Mouse (Mus musculus): ENCODE data around the gene Zfp184. TPM values are rescaled to one million over a fixed set of nuclear protein-coding genes. Genes with fewer than 3 reads are reported as not detected.
A peak's percentile ranks its signal among the peaks of the same experiment; 100 is the strongest.

The Zfp184 gene
- total RNA-seq, 1 experiment from 2014 or later, result 2.1 TPM

DNA sequence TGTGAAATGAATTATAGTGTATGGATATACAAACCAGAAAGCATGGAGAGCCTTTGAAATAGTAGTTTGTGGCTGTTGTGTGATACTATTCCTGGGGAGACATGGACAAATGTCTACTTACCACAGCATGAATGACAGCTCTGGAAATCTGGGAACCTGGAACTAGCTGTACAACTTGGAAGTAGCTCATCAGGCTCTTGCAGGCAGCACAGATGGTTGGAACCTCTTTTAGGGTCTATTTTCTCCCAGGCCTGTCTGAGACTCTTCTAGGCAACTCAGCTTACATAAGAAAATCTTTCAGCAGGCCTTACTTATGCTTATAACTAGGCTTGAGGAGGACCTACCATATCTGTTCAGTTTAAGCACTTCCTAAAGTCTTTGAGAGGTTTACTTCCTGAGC, 21.5 kb upstream of the Zfp184 start:
- DNase-seq, result no peak

DNA sequence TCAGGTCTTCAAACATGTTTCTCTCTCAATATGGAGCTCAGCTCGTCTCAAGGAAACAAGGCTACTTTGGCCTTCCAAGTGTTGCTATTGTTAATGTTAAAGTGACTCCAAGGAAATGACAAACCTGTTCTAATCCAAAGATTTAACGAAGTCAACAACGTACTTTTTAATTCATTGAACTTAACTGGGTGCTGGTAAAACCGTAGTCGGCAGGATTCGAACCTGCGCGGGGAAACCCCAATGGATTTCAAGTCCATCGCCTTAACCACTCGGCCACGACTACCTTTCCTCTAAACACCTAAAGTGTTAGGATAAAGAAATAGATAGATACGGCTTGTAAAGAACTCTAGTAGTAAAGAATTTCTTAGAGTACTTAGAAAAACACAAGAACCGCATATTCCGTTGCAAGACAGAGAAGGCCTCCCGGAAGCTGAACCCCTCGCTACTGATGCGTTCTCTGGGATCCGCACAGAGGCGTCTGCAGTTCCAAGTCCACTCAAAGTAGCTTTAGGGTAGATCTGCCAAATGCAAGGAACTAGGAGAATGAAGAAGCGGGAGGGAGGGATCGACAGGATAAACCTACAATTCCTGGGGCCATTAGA, 20.1 kb upstream of the Zfp184 start:
- no peak for DNase-seq

DNA sequence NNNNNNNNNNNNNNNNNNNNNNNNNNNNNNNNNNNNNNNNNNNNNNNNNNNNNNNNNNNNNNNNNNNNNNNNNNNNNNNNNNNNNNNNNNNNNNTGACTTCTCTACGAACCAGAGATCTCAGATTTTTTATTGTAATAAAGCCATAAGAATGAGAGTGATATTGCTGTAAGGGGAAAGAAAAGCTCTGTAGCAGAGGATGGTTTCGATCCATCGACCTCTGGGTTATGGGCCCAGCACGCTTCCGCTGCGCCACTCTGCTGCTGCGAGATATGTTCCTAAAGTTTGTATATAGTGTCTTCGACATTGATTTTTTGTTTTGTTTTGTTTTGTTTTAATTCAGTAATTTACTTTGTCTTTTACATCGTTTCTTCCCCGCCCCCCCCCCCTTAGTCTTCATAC, 13.9 kb upstream of the Zfp184 start:
- DNase-seq, result no peak

DNA sequence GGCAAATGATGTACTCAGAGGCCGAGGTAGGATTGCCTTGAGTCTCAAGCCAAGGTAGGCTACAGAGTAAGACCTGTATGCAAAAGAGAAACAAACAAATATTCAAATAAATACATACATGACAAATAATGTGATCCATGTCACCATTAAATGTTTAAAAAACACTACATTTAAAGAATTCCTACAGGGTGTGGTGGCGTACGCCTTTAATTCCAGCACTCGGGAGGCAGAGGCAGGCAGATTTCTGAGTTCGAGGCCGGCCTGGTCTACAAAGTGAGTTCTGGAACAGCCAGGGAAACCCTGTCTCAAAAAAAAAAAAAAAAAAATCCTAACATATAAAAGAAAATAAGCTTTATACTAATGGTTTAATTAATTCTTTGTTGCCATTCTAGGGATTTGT, 13.2 kb upstream of the Zfp184 start:
- no peak for DNase-seq

DNA sequence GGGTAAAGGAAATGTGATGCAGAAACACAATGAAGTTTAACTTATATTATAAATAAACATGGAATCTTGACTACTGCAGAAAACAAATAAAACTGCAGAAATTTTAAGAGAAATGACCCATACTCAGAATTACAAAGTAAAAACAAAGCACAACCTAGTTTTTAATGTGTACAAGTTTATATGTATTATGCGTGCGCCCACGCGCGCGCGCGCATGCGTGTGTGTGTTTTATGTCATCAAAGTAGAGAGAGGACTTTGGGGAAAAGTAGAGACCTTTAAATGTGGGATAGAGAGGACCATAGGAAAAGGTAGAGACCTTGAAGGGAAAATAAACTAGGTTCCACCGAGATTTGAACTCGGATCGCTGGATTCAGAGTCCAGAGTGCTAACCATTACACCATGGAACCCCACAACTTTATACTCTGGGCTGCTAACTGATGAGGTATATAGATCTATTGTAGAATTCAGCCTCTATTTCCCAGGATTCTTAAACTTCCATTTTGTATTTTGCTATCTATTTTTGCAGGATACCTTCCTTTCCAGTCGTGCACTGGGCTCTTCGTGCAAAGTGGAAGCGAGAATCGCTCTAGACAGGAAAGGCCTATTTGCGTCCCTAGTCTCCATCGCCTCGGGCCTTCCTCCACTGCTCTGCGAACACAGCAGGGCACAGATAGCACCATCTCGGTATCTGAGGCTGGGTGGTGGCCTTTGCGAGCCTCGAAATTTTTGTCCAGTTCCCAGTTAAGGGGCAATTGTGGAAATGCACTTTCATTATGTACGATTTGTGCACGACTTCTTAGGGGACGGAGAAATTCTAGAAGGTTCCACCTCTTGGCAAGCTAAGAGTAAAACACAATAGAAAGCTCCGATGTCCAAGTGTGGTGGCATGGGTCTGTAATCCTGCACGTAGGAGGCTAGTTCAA, 11.0 kb upstream of the Zfp184 start:
- DNase-seq, result no peak

DNA sequence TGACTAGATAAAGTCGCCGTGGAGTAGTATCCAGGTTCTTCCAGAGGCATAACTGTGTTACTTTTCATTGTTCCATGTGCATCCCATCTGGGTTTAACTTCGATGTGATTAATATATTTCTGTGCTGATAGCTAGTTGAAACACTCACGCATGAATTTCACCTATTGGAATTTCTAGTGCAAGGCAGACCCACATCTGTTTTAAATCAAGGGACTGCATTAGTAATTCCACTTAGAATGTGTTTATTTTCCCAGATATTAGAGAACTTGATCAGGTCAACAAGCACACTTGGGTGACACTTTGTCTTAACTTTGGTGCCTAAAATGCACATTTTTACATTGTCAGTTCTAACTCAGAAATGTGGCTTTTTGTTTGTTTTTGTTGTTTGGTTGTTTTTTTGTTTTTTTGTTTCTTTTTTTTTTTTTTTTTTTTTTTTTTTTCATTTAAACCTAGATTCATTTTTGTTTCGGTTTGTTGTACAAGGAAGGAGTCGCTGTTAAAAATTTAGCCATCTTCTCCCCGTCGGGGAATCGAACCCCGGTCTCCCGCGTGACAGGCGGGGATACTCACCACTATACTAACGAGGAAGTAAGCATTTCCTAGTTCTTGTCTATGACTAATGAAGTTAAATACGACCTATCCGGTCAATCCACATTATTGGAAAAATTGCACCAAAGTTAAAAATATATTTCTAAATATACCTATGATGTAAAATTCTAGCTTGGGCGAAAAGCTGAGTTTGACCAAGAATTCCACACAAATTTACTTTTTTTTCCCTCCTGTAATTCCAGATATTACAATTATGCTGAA, 9.7 kb upstream of the Zfp184 start:
- DNase-seq, result peak; percentile 68

DNA sequence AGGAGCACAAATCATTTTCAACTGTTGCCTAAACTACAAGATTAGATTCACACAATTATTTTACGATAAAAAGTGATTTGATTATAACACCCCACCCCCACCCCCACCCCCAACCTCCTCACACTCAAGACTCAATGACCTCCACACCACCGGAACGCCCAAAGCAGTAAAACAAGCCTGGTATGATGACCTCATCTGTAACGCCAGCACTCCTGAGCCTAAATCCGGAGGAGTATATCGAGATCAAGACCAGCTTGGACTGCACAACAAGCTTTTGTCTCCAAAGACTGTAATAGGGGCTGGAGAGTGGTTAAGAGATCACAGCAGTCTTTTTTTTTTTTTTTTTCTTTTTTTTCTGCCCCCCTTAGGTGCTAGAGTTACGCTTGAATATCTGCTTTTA, 9.1 kb upstream of the Zfp184 start:
- no peak for DNase-seq

DNA sequence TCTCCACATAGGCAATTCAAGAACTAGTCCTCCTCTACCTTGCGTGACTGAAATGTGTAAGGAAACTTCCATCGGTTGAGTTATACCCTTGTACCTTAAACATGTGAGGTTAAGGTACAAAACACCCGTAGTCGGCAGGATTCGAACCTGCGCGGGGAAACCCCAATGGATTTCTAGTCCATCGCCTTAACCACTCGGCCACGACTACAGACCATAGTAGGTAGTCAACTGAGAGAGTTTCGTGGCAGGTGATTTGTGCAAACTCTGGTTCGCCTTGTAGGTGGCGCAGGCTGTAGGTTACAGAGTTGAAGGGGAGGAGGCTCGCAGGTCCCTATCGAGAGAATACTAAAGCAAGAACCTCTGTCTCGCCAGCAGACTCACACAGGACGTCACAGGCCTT, 7.9 kb upstream of the Zfp184 start:
- DNase-seq, result peak; percentile 12

DNA sequence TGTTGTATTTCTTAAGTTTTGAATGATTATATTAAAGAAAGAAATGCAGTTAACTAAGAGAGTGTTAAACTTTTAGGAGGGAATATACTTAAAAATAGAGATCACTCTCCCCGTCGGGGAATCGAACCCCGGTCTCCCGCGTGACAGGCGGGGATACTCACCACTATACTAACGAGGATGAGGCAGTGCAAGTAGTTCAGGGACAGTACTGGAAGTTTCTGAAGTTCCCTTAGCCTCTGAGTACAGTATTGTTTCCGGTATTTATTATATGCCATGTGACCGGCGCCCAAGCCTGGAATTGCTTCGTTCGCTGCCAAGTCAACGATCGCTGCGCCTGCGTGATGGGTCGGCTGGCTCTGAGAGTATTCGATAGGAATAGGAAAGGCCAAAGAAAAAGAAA, 4.7 kb upstream of the Zfp184 start:
- peak; percentile 86 for DNase-seq

DNA sequence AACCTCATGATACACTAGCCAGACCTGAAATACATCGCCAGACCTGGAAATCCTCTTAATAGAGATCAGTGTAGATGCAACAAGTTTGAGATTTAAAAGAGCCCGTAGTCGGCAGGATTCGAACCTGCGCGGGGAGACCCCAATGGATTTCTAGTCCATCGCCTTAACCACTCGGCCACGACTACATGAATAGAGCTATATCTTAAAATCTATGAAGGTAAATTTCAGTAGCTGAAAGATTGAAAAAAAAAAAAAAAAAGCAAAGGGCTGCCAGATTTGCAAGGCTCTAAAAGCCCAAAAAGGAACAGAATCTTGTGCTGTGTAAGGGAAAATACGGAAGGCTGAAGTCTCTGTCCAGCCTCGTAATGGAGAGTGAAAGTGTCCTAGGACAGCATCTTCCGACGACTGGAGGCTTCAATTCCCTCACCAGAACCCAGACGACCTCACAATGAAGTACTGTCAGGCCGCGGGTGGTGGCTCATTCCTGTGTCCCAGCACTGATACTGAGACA, 4.0 kb upstream of the Zfp184 start:
- DNase-seq, result peak; percentile 83

DNA sequence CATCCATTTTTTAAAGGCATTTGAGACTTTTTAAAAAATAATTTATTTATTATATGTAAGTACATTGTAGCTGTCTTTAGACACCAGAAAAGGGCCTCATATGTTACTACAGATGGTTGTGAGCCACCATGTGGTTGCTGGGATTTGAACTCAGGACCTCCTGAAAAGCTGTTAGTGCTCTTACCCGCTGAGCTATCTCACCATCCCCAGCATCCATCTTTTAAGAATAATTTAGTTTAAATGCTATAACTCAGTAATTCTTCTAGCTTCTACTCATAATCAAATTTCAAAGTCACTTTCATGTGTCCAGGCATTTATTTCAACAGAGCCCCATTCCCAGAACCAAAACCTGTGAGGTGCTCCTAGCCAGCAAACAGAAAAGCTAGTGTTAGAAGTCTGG, 1.2 kb upstream of the Zfp184 start:
- no peak for DNase-seq

DNA sequence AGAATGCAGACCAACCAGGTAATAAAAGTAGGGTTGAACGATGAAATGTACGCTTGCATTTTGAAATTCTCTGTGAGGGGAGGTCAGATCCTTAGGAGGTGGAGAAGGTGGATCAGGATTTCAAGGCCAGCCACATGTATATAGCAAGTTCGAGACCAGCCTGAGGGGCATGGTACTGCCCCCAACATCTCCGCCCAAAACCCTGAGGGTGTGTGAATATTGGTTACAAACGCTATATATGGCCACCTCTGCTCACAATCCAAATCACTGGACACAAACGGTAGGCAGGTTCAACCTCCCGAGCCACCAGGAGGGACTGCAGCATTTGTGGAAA, 335 bp upstream of the Zfp184 start:
- DNase-seq, result no peak

DNA sequence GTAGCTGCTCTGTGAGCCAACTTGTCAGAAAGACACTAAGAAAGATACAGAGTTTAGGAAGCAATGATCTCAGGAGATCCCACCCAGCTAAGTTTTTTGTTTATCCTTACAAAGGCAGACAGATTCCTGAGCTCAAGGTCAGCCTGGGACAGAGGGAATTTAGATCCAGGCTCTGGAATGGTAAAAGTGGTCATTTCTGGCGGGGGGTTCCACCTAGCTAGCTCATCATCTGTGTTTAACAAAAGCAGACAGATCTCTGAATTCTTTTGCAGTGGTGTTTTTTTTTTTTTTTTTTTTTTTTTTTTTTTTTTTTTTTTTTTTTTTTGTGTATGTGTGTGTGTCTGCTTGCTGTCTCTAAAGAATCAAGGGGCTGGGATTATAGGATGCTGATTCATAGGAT, 24.4 kb downstream of the Zfp184 start:
- DNase-seq, result no peak

DNA sequence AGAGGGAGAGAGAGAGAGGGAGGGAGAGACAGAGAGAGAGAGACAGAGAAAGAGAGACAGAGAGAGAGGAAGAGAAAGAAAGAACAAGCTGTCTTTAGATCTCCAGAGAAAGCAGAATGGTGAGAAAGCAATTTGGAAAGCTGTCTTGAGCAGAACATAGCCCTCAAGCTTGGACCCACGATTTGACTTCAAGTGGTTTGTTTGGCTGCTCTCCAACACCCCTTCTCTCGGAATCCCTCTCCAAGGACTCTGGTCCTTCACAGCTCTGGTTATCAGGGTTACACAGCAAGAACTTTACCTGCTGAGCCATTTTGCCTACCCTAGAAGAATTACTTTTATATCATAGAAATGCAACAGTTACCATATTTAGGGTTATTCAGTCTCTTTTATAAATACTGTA, 24.9 kb downstream of the Zfp184 start:
- no peak for DNase-seq

DNA sequence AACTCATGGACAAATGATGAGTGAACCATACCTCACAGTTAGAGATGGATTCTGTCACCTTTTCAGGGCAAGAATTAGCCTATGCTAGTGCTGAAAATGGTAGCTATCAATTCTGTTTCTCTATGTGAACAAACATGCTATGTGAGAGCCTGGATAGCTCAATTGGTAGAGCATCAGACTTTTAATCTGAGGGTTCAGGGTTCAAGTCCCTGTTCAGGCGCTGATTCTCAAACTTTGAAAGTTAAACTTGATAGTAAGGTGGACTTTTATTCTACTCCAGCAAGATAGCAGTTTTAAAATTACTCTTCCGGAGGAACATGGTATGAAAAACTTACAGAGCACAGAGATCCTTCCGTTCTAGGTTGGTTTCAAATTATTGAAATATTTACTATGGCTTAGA, 26.7 kb downstream of the Zfp184 start:
- DNase-seq, result no peak

DNA sequence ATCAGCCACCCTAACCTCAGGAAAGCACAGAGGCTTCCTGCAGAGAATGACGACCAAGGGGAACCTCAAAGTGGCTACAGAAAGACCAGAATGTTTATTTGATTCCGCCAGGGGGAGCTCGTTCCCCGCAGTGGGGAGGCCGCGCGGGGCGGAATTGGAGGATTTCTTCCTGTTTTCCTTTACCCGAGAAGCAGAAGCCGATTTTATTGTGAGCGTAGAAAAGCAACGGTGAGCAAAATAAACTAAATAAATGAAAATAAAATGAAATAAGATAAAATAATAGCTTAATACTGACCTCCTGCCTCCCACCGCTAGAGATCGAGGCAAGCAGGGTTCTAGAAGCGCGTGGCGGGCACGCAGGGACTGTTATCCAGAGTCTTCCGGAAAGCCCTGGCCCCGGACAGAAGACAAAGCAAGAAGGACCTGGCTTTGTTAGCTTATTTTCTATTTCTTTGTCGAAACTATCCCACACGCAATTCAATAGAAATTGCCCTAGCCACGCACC, 29.4 kb downstream of the Zfp184 start:
- DNase-seq, result peak; percentile 90

DNA sequence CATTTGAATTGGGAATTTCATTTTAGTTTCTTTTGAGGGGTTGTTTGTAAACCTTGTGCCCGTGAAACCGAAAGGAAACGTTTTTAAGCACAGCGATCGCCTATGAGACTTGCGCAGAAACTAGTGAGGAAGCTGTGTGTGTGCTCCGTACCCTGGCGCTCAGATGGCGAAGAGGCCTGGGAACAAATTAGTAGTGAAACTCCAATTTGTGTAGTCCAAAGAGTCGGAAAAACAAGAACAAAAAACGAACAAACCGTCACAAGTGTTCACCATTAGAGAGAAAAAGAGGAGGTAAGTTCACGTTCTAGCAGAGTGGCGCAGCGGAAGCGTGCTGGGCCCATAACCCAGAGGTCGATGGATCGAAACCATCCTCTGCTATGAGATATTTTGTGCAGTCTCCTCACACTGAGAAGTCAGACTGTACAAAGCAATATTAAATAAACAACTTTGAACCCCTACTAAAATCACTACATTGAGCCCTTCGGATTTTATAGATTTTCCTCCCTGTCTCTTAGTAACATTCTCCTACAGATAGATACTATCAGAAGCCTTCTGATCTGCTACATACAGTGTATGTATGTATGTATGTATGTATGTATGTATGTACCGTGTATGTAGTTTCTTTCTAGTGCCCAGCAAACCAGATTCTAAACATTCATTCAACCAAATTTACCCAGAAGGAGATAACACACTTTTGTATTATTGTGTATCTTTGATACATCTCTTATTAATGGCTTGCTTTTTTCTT, 30.0 kb downstream of the Zfp184 start:
- DNase-seq, result peak; percentile 59

DNA sequence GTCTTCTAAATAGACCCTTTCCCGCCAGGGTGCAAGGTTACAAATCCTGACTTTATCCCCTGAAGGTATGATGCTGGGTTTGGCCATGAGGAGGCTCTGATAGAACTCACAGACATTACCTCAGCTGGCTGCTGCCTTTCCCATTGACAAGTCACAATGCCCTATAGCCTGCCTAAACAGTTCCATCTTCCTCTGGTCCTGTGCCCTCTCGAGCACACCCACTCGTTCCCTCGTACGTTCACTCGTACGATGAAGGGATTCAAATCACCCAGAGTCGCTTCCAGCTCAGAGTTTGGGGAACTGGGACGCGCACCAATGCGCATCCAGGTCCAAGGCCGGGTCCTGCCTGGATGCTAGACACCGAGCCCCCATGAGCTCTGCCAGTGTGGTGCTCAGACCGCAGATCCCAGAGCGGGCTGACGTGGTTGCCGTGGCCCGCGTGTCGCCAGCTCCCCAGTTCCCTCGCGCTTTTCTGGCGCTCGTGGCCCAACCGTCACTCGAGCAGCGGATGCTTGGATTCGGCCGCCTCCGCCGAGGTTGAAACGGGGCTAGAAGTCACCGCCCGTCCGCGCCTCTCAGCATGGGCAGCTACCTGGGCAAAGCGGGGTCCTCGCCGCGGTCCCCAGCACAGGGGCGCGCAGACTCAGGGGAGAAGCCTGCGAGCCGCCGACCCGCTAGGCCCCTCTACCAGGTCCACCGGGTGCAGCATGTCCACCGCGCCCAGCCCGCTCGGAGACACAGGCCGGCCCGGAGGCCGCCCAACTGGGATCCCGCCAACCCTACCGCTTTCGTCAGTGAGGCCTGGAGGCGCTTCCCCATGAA, 36.3 kb downstream of the Zfp184 start, which contains the start of gene Pom121l2:
Gene Pom121l2, plus strand, starts transcription at position 214 of the 822 bp plus-strand sequence.
- peak; percentile 40 for DNase-seq

DNA sequence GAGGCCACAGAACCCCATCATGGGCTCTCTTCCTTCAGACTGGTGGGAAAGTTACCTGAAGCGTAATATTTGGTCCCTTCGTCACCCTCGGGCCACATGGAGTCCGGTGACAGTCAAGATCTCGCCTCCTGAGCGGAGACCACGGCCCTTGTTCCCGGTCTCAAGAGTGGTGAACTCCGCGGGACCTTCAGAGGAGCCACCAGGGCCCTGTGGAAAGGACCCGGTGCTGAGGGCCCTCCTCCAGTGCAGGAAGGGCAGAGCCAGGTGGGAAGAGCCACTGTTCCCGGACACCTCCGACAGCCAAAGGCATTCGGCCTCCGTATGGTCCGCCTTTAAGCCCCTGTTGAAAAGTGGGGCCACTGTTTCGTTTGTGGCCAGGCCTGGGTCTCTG, 36.9 kb downstream of the Zfp184 start:
- no peak for DNase-seq

DNA sequence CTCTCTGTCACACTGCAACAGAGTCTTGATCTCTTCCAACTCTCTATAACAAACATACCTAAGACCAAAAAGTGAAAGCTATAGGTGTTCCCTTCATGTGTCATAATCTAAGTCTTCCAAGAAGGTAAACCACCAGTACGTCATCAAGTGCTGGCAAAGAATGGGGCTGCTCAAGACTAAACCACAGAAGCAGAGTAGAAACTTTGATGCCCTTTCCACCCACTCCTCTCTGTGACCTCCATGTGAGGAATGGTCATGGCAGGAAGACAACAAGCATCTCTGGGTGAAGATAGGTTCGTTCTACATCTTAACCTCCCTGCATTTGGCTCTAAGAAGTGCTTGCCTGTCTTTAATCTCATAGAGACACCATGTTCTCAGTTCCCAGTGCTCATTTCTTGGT, 39.6 kb downstream of the Zfp184 start:
- no peak for DNase-seq

DNA sequence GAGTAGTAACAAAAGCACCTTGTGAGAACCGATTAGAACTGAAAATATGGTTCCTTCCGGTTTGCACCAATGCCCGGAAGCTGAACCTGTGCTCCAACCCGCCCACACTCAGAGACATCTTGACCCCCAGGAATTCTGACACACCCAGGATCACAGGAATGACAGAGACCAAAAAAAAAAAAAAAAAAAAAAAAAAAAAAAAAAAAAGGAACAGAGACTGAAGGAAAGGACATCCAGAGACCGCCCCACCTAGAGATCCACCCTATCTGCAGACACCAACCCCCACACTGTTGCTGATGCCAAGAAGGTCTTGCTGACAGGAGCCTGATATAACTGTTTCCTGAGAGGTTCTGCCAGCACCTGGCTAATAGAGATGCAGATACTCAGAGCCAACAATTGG, 47.7 kb downstream of the Zfp184 start:
- no peak for DNase-seq

All from adrenal gland, postnatal 25 days (tissue).